Mouse (Mus musculus) intestine, postnatal 0 days (tissue): ENCODE measurements around the gene Wnt2b. TPM values are rescaled to one million over a fixed set of nuclear protein-coding genes. Genes with fewer than 3 reads are reported as not detected.
A peak's percentile ranks its signal among the peaks of the same experiment; 100 is the strongest.

Experiments used
- ATAC-seq: fragments of 200-750 bp; cut with Nextera tagmentation; 2 replicates; pipeline ENCODE4 v1.8.0; 2017; ENCODE audit warnings: mild to moderate bottlenecking, moderate TSS enrichment, moderate library complexity
- H3K27ac ChIP-seq: fragments of 300-500 bp; sonication (generic); 2 replicates; pipeline ENCODE4 v1.5.1; 2014; ENCODE audit warnings: mild to moderate bottlenecking, low read depth, low read length, moderate library complexity
- H3K27me3 ChIP-seq: fragments of 300-500 bp; sonication (generic); replicated peaks from 2 replicates; pipeline ENCODE4 v1.6.1; 2014; ENCODE audit warnings: low read length, mixed read lengths; ENCODE audit not compliant: control insufficient read depth, insufficient read depth
- H3K36me3 ChIP-seq: fragments of 300-500 bp; sonication (generic); 2 replicates; pipeline ENCODE4 v1.6.1; 2014; ENCODE audit warnings: mild to moderate bottlenecking, moderate library complexity; ENCODE audit not compliant: control insufficient read depth, insufficient read depth
- H3K4me1 ChIP-seq: fragments of 300-500 bp; sonication (generic); replicated peaks from 2 replicates; pipeline ENCODE4 v1.6.1; 2014; ENCODE audit warnings: antibody characterized with exemption, low read length, mixed read lengths; ENCODE audit not compliant: control insufficient read depth, insufficient read depth
- H3K4me2 ChIP-seq: fragments of 300-500 bp; sonication (generic); replicated peaks from 2 replicates; pipeline ENCODE4 v1.6.1; 2014; ENCODE audit warnings: low read depth, mild to moderate bottlenecking, moderate library complexity
- H3K4me3 ChIP-seq: fragments of 300-500 bp; sonication (generic); 2 replicates; pipeline ENCODE4 v1.5.1; 2014; ENCODE audit warnings: low read depth, low read length
- H3K9ac ChIP-seq: fragments of 300-500 bp; sonication (generic); 2 replicates; pipeline ENCODE4 v1.6.1; 2014; ENCODE audit warnings: mild to moderate bottlenecking, low read depth, low read length
- H3K9me3 ChIP-seq: fragments of 300-500 bp; sonication (generic); 2 replicates; pipeline ENCODE4 v1.6.1; 2016; ENCODE audit warnings: mixed run types; ENCODE audit not compliant: control insufficient read depth
- CTCF ChIP-seq: sonication (generic); IDR thresholded peaks from 2 replicates; pipeline ENCODE4 v1.5.1; 2016; ENCODE audit warnings: low read depth, mild to moderate bottlenecking, control low read depth, antibody characterized with exemption, moderate library complexity
- WGBS: fragments of 180-500 bp; shearing (Covaris S2); extraction: QIAGEN DNeasy Blood & Tissue Kit; methylation state at CpG from one replicate; pipeline ENCODE4 v1.1.7; 2014; 5-methylcytosine and 5-hydroxymethylcytosine counted together
- polyA plus RNA-seq: library from polyadenylated mRNA; unstranded; fragments of >200 nt; fragmentation: Nextera tagmentation; extraction: Ambion mirVana; gene quantifications from 2 replicates; pipeline ENCODE4 v1.2.1, GENCODE M21; 2015

Wnt2b gene
- polyA plus RNA-seq, 1 experiment from 2014 or later: 1.2 TPM

DNA sequence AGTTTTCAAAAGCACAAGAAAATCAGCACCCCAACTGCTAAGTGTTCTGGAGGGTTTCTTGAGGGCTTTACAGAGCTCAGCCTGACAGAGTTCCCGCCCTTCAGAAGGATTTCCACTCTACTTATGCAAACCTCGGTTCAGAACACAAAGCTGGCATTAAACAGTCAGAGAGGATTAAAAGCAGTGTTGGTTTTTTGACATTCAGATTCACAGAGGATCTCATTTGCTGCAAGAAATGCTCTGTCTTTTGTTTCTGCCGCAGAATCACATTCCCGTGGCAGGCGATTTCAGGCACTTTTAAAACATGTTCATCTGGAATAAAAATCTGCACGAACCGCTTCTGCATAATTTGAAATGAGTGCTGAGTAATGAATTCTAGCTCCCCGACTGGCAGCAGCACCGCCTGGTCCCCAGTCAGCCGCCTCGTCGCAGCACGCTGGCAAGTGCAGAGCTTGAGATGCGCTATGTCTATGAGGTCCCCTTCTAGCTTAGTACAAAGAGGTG is 42.3 kb upstream of the Wnt2b start:
- TF ChIP-seq CTCF: no peak
- Histone ChIP-seq H3K27me3 (no peaks in the 10 kb centered on the region), H3K4me2 (no peak overlapping the region), H3K27ac (no peak overlapping the region), H3K4me3 (no peak overlapping the region), H3K36me3 (peaks cover 44% of the 10 kb centered on the region), H3K9ac (no peak overlapping the region), H3K9me3 (no peaks in the 10 kb centered on the region), H3K4me1 (no peaks in the 10 kb centered on the region)
- 91% methylated on average over 14 of the region's 14 CpGs for WGBS
- no peak for ATAC-seq

DNA sequence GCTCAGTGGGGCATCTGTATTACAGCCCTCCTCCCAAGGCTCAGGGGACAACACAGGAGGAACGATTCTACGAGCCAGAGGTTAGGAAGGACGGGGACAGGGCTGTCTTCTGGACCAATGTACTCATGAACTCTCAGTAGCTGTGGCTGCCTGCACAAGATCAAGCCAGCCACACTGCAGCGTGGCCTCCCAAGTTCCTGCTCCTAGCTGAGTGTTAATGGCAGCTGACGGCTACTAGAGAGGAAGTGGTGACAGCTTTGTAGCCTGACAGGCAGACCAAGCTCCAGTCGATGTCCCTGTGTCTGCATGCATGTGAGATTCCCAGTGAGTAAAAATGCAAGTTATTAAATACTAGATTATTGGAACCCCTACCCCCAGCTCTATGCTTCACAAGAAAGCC is 39.7 kb upstream of the Wnt2b start:
- H3K9me3 ChIP-seq: no peaks in the 10 kb centered on the region
- no peak overlapping the region for H3K4me2 ChIP-seq
- no peaks in the 10 kb centered on the region for H3K4me1 ChIP-seq
- H3K36me3 ChIP-seq: peaks cover 30% of the 10 kb centered on the region
- 56% methylated on average over 6 of the region's 6 CpGs for WGBS
- ATAC-seq: no peak
- no peak overlapping the region for H3K27ac ChIP-seq
- no peak overlapping the region for H3K9ac ChIP-seq
- no peaks in the 10 kb centered on the region for H3K27me3 ChIP-seq
- H3K4me3 ChIP-seq: no peak overlapping the region
- TF ChIP-seq CTCF: no peak

DNA sequence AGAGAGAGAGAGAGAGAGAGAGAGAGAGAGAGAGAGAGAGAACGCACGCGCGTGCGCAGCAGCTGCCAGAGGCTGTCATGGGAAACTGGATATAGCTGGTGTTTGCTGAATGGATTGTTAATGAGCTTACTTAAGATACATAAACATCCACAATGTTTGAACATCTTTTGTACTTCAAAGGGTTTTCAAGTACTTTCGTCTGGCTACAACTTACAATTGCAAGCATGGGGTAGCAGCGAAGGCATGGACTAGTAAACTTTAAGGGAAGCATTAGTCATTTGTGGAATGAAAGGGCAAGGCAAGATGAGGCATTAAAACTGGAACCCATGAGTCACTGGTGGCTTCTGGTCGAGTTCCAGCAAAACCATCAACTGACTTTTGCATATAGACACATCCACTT is 38.8 kb upstream of the Wnt2b start:
- peaks cover 25% of the 10 kb centered on the region for H3K36me3 ChIP-seq

DNA sequence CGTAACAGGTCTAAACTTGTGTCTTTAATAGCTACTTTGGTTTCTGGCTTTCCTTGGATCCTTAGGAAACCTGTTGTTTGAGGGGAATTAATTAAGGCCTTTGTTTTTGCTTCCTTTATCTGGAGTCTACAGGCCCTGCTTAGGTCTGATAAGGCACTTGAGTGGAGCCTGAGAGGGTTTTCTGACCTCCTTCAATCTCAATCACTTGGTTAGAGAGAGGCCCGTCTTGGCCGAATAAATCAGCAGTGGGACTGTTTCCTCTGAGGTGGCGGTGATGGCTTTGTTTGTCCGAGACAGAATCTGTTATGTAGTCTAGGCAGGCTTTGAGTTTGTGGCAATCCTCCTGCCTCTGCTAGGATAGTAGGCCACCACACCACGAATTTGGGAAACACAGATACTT is 35.8 kb upstream of the Wnt2b start:
- H3K4me1 ChIP-seq: no peaks in the 10 kb centered on the region
- no peak overlapping the region for H3K9ac ChIP-seq
- H3K36me3 ChIP-seq: peaks cover under 1% of the 10 kb centered on the region; the same call in 1 of the 2 replicates
- no peaks in the 10 kb centered on the region for H3K9me3 ChIP-seq
- H3K4me3 ChIP-seq: no peak overlapping the region
- H3K4me2 ChIP-seq: no peak overlapping the region
- WGBS: 50% methylated on average over 6 of the region's 6 CpGs
- H3K27ac ChIP-seq: no peak overlapping the region
- ATAC-seq: no peak
- TF ChIP-seq CTCF: no peak
- no peaks in the 10 kb centered on the region for H3K27me3 ChIP-seq

More for the DNA sequence above, 38.8 kb upstream of the Wnt2b start:
- no peak overlapping the region for H3K27ac ChIP-seq
- H3K4me1 ChIP-seq: no peaks in the 10 kb centered on the region
- H3K27me3 ChIP-seq: no peaks in the 10 kb centered on the region
- no peak overlapping the region for H3K9ac ChIP-seq
- ATAC-seq: no peak
- no peak for TF ChIP-seq CTCF
- H3K4me2 ChIP-seq: no peak overlapping the region
- no peak overlapping the region for H3K4me3 ChIP-seq
- WGBS: 49% methylated on average over 8 of the region's 8 CpGs
- no peaks in the 10 kb centered on the region for H3K9me3 ChIP-seq

- WGBS: 75% methylated on average over 7 of the region's 7 CpGs
Measured at GRCm38 (mm10) chr3:104995707-104996106, 34.0 kb upstream of the Wnt2b start.

GRCm38 (mm10) chr3:104994415-104994841 is 32.7 kb upstream of the Wnt2b start:
- Histone ChIP-seq H3K9ac (no peak overlapping the region), H3K27me3 (no peaks in the 10 kb centered on the region; the same call in 1 of the 2 replicates), H3K27ac (0 out of 2 replicates have a peak overlapping the region, but pooled peaks have one; percentile 17), H3K36me3 (no peaks in the 10 kb centered on the region), H3K4me3 (no peak overlapping the region), H3K9me3 (no peaks in the 10 kb centered on the region), H3K4me1 (no peaks in the 10 kb centered on the region), H3K4me2 (no peak overlapping the region)
- TF ChIP-seq CTCF: no peak
- ATAC-seq: no peak
- 43% methylated on average over 3 of the region's 3 CpGs for WGBS

More at GRCm38 (mm10) chr3:104995707-104996106, 34.0 kb upstream of the Wnt2b start:
- no peaks in the 10 kb centered on the region for H3K36me3 ChIP-seq
- no peak for ATAC-seq
- H3K9me3 ChIP-seq: no peaks in the 10 kb centered on the region
- no peak overlapping the region for H3K27ac ChIP-seq
- no peaks in the 10 kb centered on the region for H3K4me1 ChIP-seq
- no peak for TF ChIP-seq CTCF
- no peak overlapping the region for H3K4me2 ChIP-seq
- H3K9ac ChIP-seq: no peak overlapping the region
- H3K27me3 ChIP-seq: no peaks in the 10 kb centered on the region; the same call in 1 of the 2 replicates
- H3K4me3 ChIP-seq: no peak overlapping the region
